Mouse (Mus musculus) left cerebral cortex, postnatal 4 days (tissue): ENCODE results near the gene Scn1b. TPM values are rescaled to one million over a fixed set of nuclear protein-coding genes. Genes with fewer than 3 reads are reported as not detected.

Experiments
- DNase-seq: peaks from one replicate; pipeline ENCODE4 v3.0.0-alpha.2; 2022
- intact Hi-C: fragments of 180-260 bp; cut with DNase I; formaldehyde crosslinking; loops from one replicate; pipeline ENCODE4 v1.15.1; 2025
- total RNA-seq, 2 experiments: library from RNA; stranded (reverse); gene quantifications; 2 replicates each; pipeline ENCODE4 v1.2.3; 2021

Scn1b gene
- total RNA-seq, result 10 to 100 TPM; 58.6 to 66.7 TPM

- peak; percentile 40 for DNase-seq
- intact Hi-C loops, result no loop called here
These were observed at the start of gene Scn1b for GRCm38 (mm10) chr7:31126851-31127724. Scn1b (minus strand) TSS chr7:31127003.

- intact Hi-C loops, result no loop called here
- no peak for DNase-seq
These were observed 48.3 kb upstream of the Scn1b start for GRCm38 (mm10) chr7:31175096-31175495.

GRCm38 (mm10) chr7:31174466-31174865 lies 47.7 kb upstream of the Scn1b start:
- DNase-seq, result no peak
- intact Hi-C loops, result no loop called here

- DNase-seq, result peak; percentile 22
- intact Hi-C loops, result no loop called here
These were observed 45.4 kb upstream of the Scn1b start for GRCm38 (mm10) chr7:31172238-31172637.

GRCm38 (mm10) chr7:31170520-31170919 lies 43.7 kb upstream of the Scn1b start:
- intact Hi-C loops, result no loop called here
- DNase-seq, result no peak

GRCm38 (mm10) chr7:31168412-31168811 lies 41.6 kb upstream of the Scn1b start:
- no peak for DNase-seq
- intact Hi-C loops, result no loop called here

GRCm38 (mm10) chr7:31164748-31165147 lies 37.9 kb upstream of the Scn1b start:
- DNase-seq, result no peak
- intact Hi-C loops, result no loop called here

GRCm38 (mm10) chr7:31163666-31164577 lies 37.1 kb upstream of the Scn1b start:
- intact Hi-C loops, result no loop called here
- no peak for DNase-seq

GRCm38 (mm10) chr7:31162324-31162723 lies 35.5 kb upstream of the Scn1b start:
- intact Hi-C loops, result no loop called here
- no peak for DNase-seq

GRCm38 (mm10) chr7:31161831-31162230 lies 35.0 kb upstream of the Scn1b start:
- DNase-seq, result no peak
- intact Hi-C loops, result no loop called here

- DNase-seq, result no peak
- intact Hi-C loops, result no loop called here
These were observed 34.4 kb upstream of the Scn1b start for GRCm38 (mm10) chr7:31161246-31161645.

- intact Hi-C loops, result no loop called here
- no peak for DNase-seq
These were observed 34.0 kb upstream of the Scn1b start for GRCm38 (mm10) chr7:31160763-31161162.

GRCm38 (mm10) chr7:31156034-31156928 lies 29.5 kb upstream of the Scn1b start:
- no peak for DNase-seq
- intact Hi-C loops, result no loop called here

GRCm38 (mm10) chr7:31155296-31156033 lies 28.7 kb upstream of the Scn1b start, which contains the start of gene Gramd1a:
Gramd1a (minus strand) TSS chr7:31155896.
- intact Hi-C loops, result no loop called here
- DNase-seq, result no peak

GRCm38 (mm10) chr7:31153536-31154320 lies 26.9 kb upstream of the Scn1b start:
- intact Hi-C loops, result no loop called here
- DNase-seq, result no peak

- peak; percentile 44 for DNase-seq
- intact Hi-C loops, result no loop called here
These were observed 24.8 kb upstream of the Scn1b start for GRCm38 (mm10) chr7:31151301-31152241.

GRCm38 (mm10) chr7:31150566-31151300 lies 23.9 kb upstream of the Scn1b start:
- intact Hi-C loops, result no loop called here
- peak; percentile 91 for DNase-seq
